Mouse (Mus musculus) gastrocnemius, postnatal 36 days (tissue): ENCODE data around the gene Tlnrd1. TPM values are rescaled to one million over a fixed set of nuclear protein-coding genes. Genes with fewer than 3 reads are reported as not detected.
A peak's percentile ranks its signal among the peaks of the same experiment; 100 is the strongest.

Source experiments
- DNase-seq, 2 experiments: peaks; one replicate each; pipeline ENCODE4 v3.0.0; 2022
- intact Hi-C: fragments of 180-260 bp; cut with DNase I; formaldehyde crosslinking; loops from one replicate; pipeline ENCODE4 v1.15.1; 2025
- total RNA-seq, 2 experiments: library from RNA; stranded (reverse); gene quantifications; 2 replicates each; pipeline ENCODE4 v1.2.3; 2021

Tlnrd1 gene
- total RNA-seq, 2 experiments from 2014 or later, result 2.1 to 2.6 TPM

DNA sequence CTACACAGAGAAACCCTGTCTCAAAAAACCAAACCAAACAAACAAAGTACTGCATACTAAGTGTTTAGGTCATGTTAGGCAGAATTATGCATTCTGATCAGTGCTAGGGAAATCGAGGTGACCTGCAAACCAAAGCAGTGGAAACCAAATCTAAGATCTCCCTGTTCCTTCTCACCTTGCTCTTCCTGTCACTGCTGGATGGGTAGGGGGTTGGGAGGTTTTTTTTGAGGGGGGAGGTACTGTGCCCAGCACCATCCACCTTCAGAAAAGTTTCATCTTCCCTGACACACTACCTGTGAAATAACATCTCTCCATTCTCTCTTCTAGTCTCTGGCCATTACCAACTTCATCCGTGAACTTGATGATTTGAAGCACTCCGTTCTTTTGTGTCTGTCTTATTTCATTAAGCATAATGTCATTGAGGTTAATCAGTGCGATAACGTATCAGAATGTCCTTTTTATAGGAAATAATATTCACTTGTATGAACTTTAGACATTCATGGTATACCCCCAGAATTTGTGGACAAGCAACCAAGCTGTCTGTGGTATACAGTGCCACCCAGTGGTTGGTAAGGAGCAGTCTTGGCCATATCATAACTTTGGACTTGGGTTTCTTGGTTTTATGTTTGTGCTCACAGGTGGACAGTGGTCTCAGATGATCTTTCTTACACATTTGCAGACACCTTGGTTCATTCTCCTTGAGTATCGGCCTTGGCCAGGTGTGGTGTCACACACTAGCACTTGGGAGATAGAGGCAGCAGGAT, 2.4 kb upstream of the Tlnrd1 start:
- intact Hi-C loops, result loop anchor here (10.0 kb wide), 2 partner anchors 222 to 882 kb away; no protein-coding TSS in a partner anchor
- DNase-seq, result no peak

DNA sequence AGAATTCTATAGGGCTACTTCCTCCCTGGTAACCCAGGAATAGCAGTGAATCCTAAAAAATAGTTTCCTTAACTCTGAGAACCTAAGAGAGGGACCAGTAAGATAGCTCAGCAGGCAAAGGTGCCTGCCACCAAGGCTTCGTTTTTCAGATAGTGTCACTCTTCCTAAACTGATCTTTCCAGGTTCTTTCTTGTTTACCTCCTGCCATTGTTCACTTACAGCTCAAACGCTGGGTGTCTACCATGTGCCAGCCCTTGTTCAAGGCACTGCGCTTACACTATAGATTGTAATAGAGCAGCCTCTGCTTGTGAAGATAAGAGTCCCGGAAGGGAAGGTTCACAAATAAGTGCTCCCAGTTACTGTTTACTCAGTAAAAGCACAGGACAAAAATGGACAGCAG, 1.7 kb upstream of the Tlnrd1 start:
- intact Hi-C loops, result loop anchor here (10.0 kb wide), 2 partner anchors 221 to 881 kb away; no protein-coding TSS in a partner anchor
- no peak for DNase-seq

DNA sequence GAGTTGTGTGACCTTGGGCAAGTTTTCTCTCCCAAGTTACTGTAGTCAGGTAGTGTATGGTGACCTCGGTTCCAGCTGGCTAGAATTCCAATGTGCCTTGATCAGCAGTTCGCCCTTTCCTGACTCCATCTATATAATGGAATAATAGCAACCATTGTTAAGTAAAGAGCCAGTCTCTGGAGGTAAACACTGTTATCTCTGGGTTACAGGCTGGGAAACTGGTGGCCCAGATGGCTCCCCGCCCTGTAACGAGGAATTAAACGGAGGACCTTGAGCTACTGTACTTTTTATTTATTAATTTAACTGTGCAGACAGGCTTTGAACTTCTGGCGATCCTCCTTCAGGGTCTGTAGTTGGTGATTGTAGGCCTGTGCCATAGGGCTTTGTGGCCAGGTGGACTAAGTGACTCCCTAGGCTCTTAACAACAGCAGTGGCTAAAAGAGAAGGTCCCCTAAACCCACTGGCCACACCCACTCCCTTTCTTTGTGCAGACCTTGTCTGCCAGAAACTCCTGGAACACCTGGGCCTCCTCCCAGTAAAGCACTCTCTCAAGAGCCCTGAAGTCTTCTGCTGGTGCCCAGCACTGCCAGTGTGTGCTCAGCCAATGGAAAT, 922 bp upstream of the Tlnrd1 start:
- intact Hi-C loops, result loop anchor here (5.0 to 10.0 kb wide), 3 partner anchors 73 to 880 kb away; no protein-coding TSS in a partner anchor
- no peak for DNase-seq

DNA sequence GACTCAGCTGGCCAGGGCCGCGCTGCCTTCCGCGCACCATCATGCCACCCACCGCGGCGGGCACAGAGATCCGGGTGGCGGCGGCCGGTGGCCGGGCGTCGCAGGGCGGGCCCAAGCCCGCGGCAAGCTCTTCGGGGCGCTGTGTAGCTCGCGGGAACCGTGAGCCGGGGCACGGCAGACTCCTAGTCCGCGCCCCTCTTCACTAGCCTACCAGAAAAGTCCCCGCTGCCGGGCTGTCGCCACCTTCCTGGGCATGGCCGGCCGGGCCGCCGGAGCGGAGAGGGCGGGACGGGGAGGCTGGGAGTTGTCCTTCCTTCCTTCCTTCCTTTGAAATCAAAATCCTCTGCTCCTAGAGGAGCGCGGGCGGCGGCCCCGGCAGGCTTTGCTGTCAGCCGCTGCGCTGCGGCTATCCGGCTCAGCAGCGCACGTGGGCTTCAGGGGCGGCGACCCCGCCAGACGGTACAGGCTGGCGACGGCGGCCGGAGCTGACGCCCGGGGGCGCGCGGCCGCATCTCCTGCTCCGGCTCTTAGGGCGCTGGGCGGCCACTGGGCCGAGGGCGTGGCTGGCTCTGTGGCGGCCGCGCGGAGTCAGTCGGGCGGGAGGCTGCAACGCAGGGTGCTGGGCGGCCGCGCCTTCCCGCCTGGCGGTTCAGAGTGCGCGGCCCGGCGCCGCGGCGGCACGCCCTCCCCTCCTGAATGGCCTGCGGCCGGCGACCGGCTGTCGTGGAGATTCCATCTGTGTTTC, 657 bp downstream of the Tlnrd1 start:
- intact Hi-C loops, result loop anchor here (5.0 to 10.0 kb wide), 3 partner anchors 71 to 879 kb away; no protein-coding TSS in a partner anchor
- peak; percentile 60 to 66 for DNase-seq

DNA sequence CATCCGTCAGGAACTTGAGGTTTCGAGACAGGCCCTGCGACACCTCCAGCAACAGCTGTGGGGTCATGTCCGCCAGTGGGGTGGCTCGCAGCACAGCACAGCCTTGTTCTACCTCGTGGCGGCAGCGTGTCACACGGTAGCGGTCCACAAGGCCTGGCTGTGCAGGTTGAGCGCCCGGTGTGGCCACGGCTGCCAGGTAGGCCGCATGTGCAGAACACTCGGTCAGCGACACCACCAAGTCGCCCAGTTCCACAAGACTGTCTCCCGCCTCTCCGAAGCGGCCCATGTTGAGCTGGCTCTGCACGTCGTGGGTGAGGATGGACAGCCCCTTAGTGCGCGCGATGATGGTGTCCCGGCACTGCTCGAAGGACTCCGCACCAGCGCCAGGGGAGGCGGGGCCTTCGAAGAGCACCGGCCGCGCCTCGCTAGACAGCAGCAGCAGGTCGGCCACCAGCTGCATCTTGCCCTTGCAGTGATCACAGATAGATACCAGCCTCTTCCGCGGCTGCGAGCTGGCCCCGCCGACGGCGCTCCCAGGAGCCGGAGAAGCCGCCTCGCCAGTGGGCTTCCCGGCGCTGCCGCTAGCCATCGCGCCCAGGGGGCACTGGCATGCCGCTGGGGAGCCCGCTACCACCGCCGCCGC, 1.4 kb downstream of the Tlnrd1 start:
- peak; percentile 40 to 54 for DNase-seq
- intact Hi-C loops, result loop anchor here (5.0 to 10.0 kb wide), 3 partner anchors 70 to 878 kb away; no protein-coding TSS in a partner anchor

DNA sequence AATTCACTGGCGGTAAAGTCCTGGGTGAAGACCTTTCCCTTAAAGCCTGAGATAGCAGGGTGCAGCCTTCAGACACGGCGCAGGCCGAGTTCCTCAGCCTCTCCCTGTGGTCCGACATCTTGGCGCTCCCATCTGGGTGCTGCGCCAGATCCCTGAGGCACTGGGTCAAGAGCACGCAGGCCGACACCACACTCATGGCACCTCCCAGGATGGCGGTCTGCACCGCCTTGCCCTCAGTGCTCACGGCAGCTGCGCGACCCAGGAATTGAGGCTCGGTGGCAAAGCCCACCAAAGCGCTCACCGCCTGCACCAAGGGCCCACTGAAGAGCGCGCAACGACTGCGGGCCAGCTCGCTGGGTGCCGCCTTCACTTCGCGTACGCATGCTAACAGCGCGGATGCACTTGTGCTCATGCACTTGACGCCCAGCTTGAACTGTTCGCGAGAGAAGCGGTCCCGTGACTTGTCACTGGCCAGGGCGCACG, 1.9 kb downstream of the Tlnrd1 start:
- intact Hi-C loops, result loop anchor here (5.0 to 10.0 kb wide), 3 partner anchors 70 to 877 kb away; no protein-coding TSS in a partner anchor
- peak in 1 of 2 experiments; percentile 19 for DNase-seq

DNA sequence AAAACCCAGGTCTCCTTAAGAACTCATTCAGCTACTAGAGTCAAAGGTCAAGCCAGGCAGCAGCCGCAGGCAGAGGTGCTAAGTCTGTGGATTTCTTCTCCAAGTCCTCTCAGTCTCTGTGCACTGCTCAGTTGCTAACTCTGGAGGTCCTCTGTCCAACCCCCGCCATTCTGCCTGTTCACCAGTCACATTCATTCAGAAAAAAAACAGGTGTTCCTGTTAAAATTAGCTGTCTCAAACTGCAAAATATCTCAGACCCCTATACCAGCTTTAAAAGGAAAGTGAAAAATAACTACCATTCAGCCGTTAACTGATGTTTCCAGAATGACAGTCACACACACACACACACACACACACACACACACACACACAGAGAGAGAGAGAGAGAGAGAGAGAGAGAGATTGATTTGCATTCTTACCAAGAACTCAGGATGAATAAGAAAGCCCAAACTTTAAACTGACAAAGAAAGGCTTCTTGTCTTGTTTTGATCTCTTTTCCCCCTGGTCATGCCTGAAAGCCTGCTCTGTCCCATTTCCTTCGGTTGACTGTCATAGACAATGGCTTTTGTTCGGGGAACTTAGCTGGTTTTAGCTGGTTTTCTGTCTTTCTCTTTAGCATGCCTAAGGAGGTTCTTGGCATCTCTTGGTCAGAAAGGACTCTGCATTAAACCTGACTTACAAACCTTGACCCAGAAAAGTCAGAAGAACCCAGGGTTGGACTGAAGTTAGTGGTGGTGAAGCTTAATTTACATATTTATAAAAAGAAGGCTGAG, 5.2 kb downstream of the Tlnrd1 start:
- no peak for DNase-seq
- intact Hi-C loops, result no loop called here

DNA sequence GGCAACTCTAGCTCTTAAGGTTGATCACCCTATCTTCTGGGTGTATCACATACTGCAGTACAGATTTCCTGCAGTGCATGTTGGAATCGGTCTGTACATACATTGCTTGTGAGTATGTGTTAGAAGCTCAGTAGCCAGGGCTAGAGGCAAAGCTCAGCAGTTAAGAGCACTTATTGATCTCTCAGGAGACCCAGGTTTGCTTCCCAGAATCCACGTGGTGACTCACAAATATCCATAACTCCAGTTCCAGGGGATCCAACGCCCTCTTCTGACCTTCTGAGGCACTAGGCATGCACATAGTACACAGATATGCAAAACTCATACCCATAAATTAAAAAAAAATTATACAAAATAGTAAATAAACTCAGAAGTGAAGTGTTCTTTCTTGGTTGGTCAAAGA, 7.0 kb downstream of the Tlnrd1 start:
- intact Hi-C loops, result no loop called here

DNA sequence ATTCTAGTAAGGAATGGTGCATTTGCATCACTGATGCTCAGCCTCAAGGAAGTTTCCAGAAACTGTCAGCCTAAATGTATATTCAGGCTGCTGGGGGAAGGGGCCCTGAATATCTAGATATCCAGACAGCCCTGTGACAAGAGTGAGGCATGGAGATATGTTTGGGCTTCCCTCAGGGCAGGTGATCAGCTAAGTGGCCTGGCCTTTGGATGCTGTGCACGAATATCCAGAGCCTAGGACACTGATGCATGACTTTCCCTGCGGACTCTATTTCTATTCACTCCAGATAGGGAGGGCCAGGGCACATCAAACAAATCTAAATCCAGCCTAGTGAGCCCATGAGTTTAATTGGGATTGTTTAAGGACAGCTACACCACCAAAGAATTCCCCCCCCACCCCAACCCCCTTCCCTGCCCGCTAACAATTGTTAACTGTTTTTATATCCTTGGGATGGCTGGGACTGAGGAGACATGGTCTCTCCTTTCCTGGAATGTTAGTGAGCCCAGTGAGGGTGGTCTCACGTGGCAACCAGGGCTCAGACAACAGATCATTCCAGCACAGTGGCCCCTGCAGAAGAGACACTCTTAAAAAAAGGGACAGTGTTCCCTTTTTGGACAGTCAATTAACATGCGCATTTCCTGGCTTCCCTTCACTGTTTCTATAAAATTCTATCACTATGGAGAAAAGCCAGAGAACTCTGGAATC, 14.1 kb downstream of the Tlnrd1 start:
- intact Hi-C loops, result no loop called here
- DNase-seq, result no peak

More for the DNA sequence above, 7.0 kb downstream of the Tlnrd1 start:
- DNase-seq, result no peak

DNA sequence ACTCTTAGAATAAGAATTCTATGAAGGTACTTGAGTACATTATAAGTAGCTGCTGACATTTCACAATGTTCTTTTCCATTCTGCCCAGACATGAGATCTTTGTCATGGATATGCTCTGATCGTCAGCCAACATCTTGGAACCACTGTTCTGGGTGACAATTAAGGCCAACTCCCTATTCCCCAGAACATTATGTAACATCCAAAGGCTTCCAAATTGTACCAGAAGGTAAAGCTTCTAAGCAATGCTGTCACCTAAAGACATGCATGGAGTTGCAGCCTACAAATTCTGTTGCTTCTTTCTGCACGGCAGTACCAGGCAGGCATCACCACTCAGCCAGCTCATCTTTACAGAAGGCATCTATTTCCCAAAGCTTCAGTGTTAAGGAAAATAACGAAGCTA, 15.9 kb downstream of the Tlnrd1 start:
- intact Hi-C loops, result no loop called here
- no peak for DNase-seq

DNA sequence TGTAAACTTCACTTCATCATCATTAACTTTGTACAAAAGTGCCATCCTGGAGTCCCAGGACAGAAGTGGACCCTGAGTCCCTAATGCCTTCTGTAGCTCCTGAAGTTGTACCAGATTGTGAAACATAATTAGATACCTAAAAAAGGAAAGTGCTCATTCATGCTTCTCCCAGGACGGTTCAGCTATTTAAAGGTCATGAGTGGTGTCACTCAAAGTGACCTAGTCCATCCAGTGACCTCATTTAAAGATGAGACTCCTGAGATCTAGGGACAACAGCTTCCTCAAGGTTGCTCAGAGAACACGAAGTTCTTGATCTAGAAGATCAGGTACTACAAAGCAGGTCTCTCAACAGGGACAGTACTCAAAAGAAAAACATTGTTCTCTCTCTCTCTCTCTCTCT, 20.6 kb downstream of the Tlnrd1 start:
- no peak for DNase-seq
- intact Hi-C loops, result no loop called here

DNA sequence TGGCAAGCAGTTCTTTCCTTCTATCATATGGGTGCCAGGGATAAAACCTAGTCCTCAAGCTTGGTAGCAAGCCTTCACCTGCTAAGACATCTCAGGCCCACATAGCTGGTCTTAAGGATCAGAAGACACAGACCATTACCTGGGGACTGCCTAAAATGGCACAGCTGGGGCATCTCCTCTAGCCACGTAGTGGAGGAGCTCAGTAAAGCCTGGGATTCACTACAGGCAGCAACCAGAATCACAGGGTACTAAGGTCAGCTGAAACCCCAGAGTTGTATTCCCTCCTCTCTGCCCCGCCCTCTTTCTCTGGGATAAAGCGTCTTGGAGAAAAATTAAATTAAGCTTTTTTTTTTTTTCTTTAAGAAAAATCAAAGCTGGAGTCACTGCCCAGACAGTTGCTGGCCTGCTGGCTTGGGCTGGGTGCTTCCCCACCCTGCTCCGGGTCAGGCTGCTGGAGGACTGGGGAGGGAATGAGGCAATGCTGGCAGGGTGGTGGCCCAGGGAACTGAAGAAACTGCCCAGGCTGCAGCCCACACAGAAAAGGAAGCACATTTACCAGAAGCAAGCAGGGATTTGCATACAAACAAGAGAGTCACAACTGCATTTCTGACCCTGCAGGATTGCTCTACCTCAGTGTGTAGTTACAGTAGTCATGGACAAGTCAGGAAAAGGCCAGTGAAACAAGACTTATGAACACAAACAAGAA, 24.6 kb downstream of the Tlnrd1 start:
- intact Hi-C loops, result no loop called here
- peak; percentile 46 to 59 for DNase-seq

DNA sequence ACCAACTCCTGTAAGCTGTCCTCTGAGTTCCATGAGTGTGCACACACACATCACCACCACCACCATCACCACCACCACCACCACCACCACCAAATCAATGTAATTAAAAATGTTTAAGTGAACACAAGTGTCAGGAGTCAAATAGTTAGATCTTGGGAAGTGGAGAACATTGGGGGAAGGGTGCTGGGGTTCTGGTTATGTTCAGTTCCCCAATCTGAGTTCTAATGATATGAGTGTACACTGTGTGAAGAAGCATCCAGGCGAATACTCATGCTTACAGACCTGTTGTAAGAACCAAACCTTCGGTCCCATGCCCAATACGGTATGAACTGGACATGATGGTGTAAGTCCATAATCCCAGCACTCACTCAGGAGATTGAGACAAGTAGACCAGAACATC, 26.2 kb downstream of the Tlnrd1 start:
- intact Hi-C loops, result no loop called here
- DNase-seq, result no peak

DNA sequence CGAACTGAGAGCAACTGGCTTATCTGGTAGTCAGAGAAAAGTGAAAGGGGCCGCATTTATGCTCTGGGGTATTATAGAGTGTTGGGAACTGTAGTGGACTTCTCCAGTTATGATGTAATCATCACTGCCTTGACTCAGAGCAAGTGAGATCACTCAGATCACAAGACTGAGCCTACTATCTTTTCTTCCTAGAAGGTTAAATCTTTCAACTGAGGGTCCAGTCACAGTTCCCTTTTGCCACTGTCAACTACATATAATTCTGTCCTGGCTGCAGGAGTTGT, 27.0 kb downstream of the Tlnrd1 start:
- intact Hi-C loops, result no loop called here
- no peak for DNase-seq

DNA sequence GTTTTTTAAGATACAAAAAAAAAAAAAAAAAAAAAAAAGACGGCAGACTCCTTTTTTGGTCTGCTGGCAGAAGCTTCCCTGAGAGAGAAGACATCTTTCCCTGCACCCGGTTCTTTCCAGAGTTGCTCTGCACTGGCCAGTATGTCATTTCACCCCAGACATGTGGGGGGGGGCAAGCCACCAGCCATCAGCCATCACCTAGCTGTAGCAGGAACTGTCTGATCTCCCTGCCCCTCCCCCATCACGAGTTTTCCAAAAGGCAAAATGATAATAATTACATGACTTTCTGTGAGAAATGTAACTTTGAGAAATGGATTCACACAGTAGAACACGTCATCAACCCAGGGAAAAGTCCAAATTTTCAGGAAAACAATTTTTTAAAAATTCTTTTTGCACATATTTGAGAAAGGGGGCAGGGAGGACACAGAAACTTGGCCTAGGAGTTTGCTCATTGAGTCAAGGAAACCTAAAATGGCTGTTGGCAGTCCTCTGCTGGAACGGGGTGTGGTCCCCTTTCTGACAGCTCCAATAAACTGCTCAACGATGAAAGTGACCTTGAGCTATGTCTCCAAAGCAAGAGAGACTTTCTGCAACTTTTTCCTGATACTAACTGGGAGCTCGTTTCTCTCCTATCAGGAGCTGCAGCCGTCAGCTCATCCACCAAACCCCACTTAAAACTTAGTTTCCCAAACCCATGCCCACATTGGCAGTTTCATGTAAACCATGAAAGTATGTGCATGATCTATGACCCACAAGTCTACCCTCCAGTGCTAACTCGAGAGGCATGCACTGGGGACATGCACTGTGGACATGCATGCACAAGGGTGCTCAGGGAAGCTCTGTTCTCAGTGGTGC, 27.5 kb downstream of the Tlnrd1 start:
- intact Hi-C loops, result no loop called here

DNA sequence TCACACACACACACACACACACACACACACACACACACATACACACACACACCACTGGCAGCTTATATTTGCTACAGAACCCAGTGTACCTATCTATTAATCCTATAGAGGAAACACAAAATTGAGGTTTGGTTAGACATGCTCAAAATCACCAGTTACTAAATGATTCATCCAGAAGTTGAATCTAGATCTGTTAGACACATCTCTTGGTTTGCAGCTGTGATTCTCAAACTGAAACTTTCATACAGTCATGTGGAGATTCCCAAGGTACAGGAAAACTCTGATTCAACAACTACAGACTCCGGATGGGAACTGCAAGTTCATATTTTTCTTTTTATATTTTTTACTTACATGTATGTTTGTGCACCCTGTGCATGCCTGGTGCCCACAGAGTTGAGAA, 28.9 kb downstream of the Tlnrd1 start:
- no peak for DNase-seq
- intact Hi-C loops, result no loop called here

More for the DNA sequence above, 27.5 kb downstream of the Tlnrd1 start:
- no peak for DNase-seq
